Mouse (Mus musculus): ENCODE measurements at regions not wholly inside any gene's neighbourhood (a gene's known extent, or its start where the extent isn't known, plus 50 kb on each side); places are given as distances from the start of the nearest gene placed in this dataset.

GRCm38 (mm10) chr12:32605353-32605752, 214.0 kb upstream of the Nampt start:
- TF ChIP-seq POLR2A (IDR thresholded peaks at IDR 0.05; ENCODE audit: borderline replicate concordance, extremely low read depth, low read depth, low read length) (no peak), CTCF (IDR thresholded peaks at IDR 0.05; ENCODE audit: insufficient read depth, low read length) (no peak)

Measured in lung, adult 2 months (tissue).